Mouse (Mus musculus) limb, embryonic 11.5 days (tissue): ENCODE data around the gene 1810049J17Rik. TPM values are rescaled to one million over a fixed set of nuclear protein-coding genes. Genes with fewer than 3 reads are reported as not detected.
"Not testable (repeated sequence)": the region's sequence is repeated elsewhere in the genome, so short reads cannot be mapped to it uniquely, and the experiment has no call there.

ENCODE experiments used
- ATAC-seq: fragments of 200-750 bp; cut with Nextera tagmentation; 2 replicates; pipeline ENCODE4 v1.8.0; 2017; ENCODE audit warnings: low read depth; ENCODE audit not compliant: insufficient number of reproducible peaks, low FRiP score, low TSS enrichment
- DNase-seq: peaks from one replicate; pipeline ENCODE4 v3.0.0-alpha.2; 2015; ENCODE audit warnings: low spot score
- H3K27ac ChIP-seq: fragments of 300-500 bp; sonication (generic); replicated peaks from 2 replicates; pipeline ENCODE4 v1.5.1; 2014; ENCODE audit warnings: low read depth, mild to moderate bottlenecking, low read length
- H3K27me3 ChIP-seq: fragments of 300-500 bp; sonication (generic); 2 replicates; pipeline ENCODE4 v1.6.1; 2014; ENCODE audit warnings: mild to moderate bottlenecking, low read length, mixed read lengths; ENCODE audit not compliant: control insufficient read depth, insufficient read depth
- H3K36me3 ChIP-seq: fragments of 300-500 bp; sonication (generic); 2 replicates; pipeline ENCODE4 v1.6.1; 2014; ENCODE audit warnings: mild to moderate bottlenecking, low read length, moderate library complexity, mixed read lengths; ENCODE audit not compliant: control insufficient read depth, insufficient read depth
- H3K4me1 ChIP-seq: fragments of 300-500 bp; sonication (generic); 2 replicates; pipeline ENCODE4 v1.6.1; 2014; ENCODE audit warnings: low read length, mixed read lengths; ENCODE audit not compliant: control insufficient read depth, insufficient read depth
- H3K4me2 ChIP-seq: fragments of 300-500 bp; sonication (generic); 2 replicates; pipeline ENCODE4 v1.6.1; 2014; ENCODE audit warnings: low read depth, mild to moderate bottlenecking, moderate library complexity; ENCODE audit not compliant: severe bottlenecking
- H3K4me3 ChIP-seq: fragments of 300-500 bp; sonication (generic); 2 replicates; pipeline ENCODE4 v1.5.1; 2014; ENCODE audit warnings: low read depth, low read length
- H3K9ac ChIP-seq: fragments of 300-500 bp; sonication (generic); 2 replicates; pipeline ENCODE4 v1.6.1; 2014; ENCODE audit warnings: mild to moderate bottlenecking, low read length
- H3K9me3 ChIP-seq: fragments of 300-500 bp; sonication (generic); 2 replicates; pipeline ENCODE4 v1.6.1; 2016; ENCODE audit warnings: low read length; ENCODE audit not compliant: control insufficient read depth
- WGBS: fragments of 180-500 bp; shearing (Covaris S2); extraction: QIAGEN DNeasy Blood & Tissue Kit; methylation state at CpG from one replicate; pipeline ENCODE4 v1.1.7; 2014; 5-methylcytosine and 5-hydroxymethylcytosine counted together
- polyA plus RNA-seq: library from polyadenylated mRNA; unstranded; fragments of >200 nt; fragmentation: Nextera tagmentation; extraction: Ambion mirVana; gene quantifications from 2 replicates; pipeline ENCODE4 v1.2.1, GENCODE M21; 2014

1810049J17Rik gene
- polyA plus RNA-seq: 0.99 and 1.3 TPM in 2 replicates

- 0 out of 2 replicates have a peak, but pooled peaks cover 4% of the 10 kb centered on the region for H3K4me1 ChIP-seq
- under 1% methylated on average over 65 of the region's 70 CpGs for WGBS
- DNase-seq: peak; percentile 68
- no peaks in the 10 kb centered on the region for H3K27me3 ChIP-seq
- H3K27ac ChIP-seq: peak within 1 kb of the TSS; percentile 90
- peak within 1 kb of the TSS; percentile 96 for H3K9ac ChIP-seq
- H3K9me3 ChIP-seq: no peaks in the 10 kb centered on the region
- H3K4me3 ChIP-seq: peak within 1 kb of the TSS; percentile 93
- peak within 1 kb of the TSS; percentile 67 for H3K4me2 ChIP-seq
- ATAC-seq: 0 out of 2 replicates have a peak, but pooled peaks have one; percentile 31
- H3K36me3 ChIP-seq: no peaks in the 10 kb centered on the region; the same call in 1 of the 2 replicates
These were observed at the start of gene 1810049J17Rik for GRCm38 (mm10) chr15:12321788-12322621. Gene 1810049J17Rik (minus strand): TSS chr15:12321899.

- no peaks in the 10 kb centered on the region for H3K27me3 ChIP-seq
- 8% methylated on average over 8 of the region's 8 CpGs for WGBS
- DNase-seq: peak; percentile 83
- H3K4me3 ChIP-seq: no peak overlapping the region
- H3K4me2 ChIP-seq: no peak overlapping the region
- peaks cover 12% of the 10 kb centered on the region; the same call in 1 of the 2 replicates for H3K4me1 ChIP-seq
- no peak overlapping the region for H3K27ac ChIP-seq
- H3K9me3 ChIP-seq: no peaks in the 10 kb centered on the region
- H3K36me3 ChIP-seq: no peaks in the 10 kb centered on the region
- no peak for ATAC-seq
- no peak overlapping the region for H3K9ac ChIP-seq
These were observed 49.5 kb upstream of the 1810049J17Rik start for GRCm38 (mm10) chr15:12371183-12371582.

GRCm38 (mm10) chr15:12370096-12370495 lies 48.4 kb upstream of the 1810049J17Rik start:
- no peaks in the 10 kb centered on the region for H3K9me3 ChIP-seq
- no peak overlapping the region for H3K4me3 ChIP-seq
- H3K4me2 ChIP-seq: no peak overlapping the region; the same call in 1 of the 2 replicates
- WGBS: 94% methylated on average over 3 of the region's 3 CpGs
- DNase-seq: no peak
- no peak overlapping the region for H3K9ac ChIP-seq
- no peaks in the 10 kb centered on the region for H3K27me3 ChIP-seq
- H3K36me3 ChIP-seq: no peaks in the 10 kb centered on the region
- H3K4me1 ChIP-seq: peaks cover 8% of the 10 kb centered on the region; the same call in 1 of the 2 replicates
- no peak for ATAC-seq
- H3K27ac ChIP-seq: no peak overlapping the region

- Histone ChIP-seq H3K4me1 (peaks cover 5% of the 10 kb centered on the region; the same call in 1 of the 2 replicates), H3K9ac (no peak overlapping the region), H3K4me2 (no peak overlapping the region), H3K36me3 (no peaks in the 10 kb centered on the region), H3K27ac (no peak overlapping the region), H3K27me3 (no peaks in the 10 kb centered on the region), H3K4me3 (no peak overlapping the region), H3K9me3 (no peaks in the 10 kb centered on the region)
- DNase-seq (no peak), ATAC-seq (no peak)
- 81% methylated on average over 4 of the region's 4 CpGs for WGBS
These were observed 47.2 kb upstream of the 1810049J17Rik start for GRCm38 (mm10) chr15:12368850-12369249.

GRCm38 (mm10) chr15:12368357-12368756 lies 46.7 kb upstream of the 1810049J17Rik start:
- WGBS: 87% methylated on average over 11 of the region's 11 CpGs
- Histone ChIP-seq H3K27me3 (no peaks in the 10 kb centered on the region), H3K4me2 (no peak overlapping the region), H3K4me1 (0 out of 2 replicates have a peak, but pooled peaks cover 2% of the 10 kb centered on the region), H3K9me3 (no peaks in the 10 kb centered on the region), H3K36me3 (no peaks in the 10 kb centered on the region), H3K4me3 (no peak overlapping the region), H3K9ac (no peak overlapping the region), H3K27ac (no peak overlapping the region)
- DNase-seq (no peak), ATAC-seq (no peak)

- Histone ChIP-seq H3K4me1 (0 out of 2 replicates have a peak, but pooled peaks cover 2% of the 10 kb centered on the region), H3K9me3 (no peaks in the 10 kb centered on the region), H3K27me3 (no peaks in the 10 kb centered on the region), H3K4me3 (no peak overlapping the region), H3K9ac (no peak overlapping the region), H3K4me2 (no peak overlapping the region), H3K27ac (no peak overlapping the region), H3K36me3 (no peaks in the 10 kb centered on the region)
- DNase-seq: no peak
- 66% methylated on average over 13 of the region's 13 CpGs for WGBS
- no peak for ATAC-seq
These were observed 45.8 kb upstream of the 1810049J17Rik start for GRCm38 (mm10) chr15:12367306-12368080.

GRCm38 (mm10) chr15:12366580-12367305 lies 45.0 kb upstream of the 1810049J17Rik start:
- H3K27ac ChIP-seq, H3K4me1 ChIP-seq, H3K4me2 ChIP-seq, DNase-seq, H3K27me3 ChIP-seq, H3K4me3 ChIP-seq, H3K9me3 ChIP-seq, ATAC-seq, H3K36me3 ChIP-seq, H3K9ac ChIP-seq: not testable (repeated sequence)
- 95% methylated on average over 11 of the region's 11 CpGs for WGBS

GRCm38 (mm10) chr15:12366072-12366469 lies 44.4 kb upstream of the 1810049J17Rik start:
- DNase-seq: no peak
- Histone ChIP-seq H3K27me3 (no peaks in the 10 kb centered on the region), H3K36me3 (no peaks in the 10 kb centered on the region), H3K4me2 (no peak overlapping the region), H3K4me1 (no peaks in the 10 kb centered on the region), H3K9ac (no peak overlapping the region), H3K9me3 (no peaks in the 10 kb centered on the region), H3K27ac (no peak overlapping the region), H3K4me3 (no peak overlapping the region)
- 56% methylated on average over 3 of the region's 3 CpGs for WGBS
- no peak for ATAC-seq
